Mouse (Mus musculus) retina, postnatal 1 day (tissue): ENCODE results near the gene Zfp202.

Source experiments
- DNase-seq: peaks from one replicate; pipeline ENCODE4 v3.0.0-alpha.2; 2012

Gene Zfp202

DNA sequence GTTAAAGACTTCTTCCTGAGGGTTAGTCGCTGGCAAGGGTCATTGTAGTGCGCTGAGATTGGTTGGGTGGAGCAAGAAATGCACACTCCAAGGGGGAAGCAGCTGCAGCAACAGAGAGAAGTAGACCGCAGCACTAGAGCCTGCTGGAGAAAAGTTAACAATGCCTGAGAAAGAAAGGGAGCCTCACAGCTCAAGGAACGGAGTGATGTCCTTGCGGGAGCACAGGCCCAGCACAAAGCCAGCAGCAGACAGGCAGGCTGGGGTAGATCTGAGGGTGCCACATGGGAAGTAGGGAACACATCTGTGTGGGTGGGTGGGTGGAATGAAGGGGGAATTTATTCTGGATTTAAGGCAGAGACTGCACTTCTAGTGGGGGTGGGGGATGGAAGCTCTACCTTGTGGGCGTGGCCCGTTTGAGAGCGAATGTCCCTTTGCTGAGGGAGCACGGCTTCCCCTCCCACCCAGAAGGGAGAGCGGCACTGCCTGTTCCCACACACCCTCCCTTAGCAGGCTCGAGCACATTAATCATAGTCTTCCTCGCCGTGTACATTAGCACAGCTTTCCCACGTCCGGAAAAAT is 49.2 kb downstream of the Zfp202 start:
- DNase-seq = peak; percentile 61

DNA sequence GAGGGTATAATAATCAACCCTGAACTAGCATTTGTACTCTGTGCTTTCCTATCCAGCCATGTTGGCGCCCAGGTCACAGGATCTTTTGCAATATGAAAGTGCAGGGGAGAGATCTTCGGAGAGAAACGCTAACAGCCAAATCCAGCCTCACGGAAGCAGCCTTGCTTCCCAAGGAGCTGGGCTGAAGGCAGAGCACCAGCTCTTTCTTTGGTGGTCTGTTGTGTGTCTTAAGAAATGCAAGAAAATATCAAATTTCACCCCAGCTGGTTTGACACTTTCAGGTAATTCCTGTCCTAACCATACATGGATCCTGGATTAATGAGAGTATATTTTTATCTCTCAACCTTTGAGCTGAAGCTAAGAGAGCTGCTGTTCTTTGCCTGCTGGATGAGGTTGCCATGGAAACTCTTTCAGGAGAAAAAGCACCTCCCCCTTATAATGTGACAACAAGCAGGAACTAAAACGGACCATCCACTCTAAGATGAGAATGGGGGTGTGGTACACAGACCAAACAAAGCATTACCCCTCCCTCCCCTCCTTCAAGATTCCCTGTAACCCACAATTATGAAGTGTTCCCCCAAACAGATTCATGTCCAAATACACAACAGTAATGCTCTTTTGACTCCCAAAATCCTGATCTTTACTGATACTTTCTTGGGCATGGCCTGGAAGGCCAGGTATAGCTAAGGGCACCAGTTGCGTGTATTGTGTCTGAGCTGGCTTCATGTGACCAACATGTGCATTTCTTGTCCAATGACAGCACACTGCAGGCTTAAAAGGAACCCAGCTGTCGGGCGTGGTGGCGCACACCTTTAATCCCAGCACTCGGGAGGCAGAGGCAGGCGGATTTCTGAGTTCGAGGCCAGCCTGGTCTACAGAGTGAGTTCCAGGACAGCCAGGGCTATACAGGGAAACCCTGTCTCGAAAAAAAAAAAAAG is 50.1 kb downstream of the Zfp202 start:
- DNase-seq = peak; percentile 58

DNA sequence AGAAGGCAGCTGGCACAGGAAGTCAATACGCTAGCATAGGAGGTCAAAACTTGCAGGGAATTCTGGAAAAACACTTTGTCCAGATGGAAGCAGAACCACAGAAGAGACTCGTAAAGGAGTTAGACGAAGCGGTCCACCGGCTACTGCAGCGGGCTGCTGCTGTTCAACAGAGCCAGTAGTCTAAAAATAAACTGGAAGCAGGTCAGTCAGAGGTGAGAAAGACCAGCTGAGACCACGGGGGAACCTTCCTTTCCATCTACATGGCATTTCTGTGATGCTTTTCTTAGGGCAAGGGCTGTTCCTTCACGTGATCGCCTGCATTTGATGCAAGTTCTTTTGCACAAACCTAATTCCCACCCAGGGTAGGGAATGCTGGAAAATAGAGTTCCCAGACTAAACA is 53.4 kb downstream of the Zfp202 start:
- peak; percentile 43 for DNase-seq

DNA sequence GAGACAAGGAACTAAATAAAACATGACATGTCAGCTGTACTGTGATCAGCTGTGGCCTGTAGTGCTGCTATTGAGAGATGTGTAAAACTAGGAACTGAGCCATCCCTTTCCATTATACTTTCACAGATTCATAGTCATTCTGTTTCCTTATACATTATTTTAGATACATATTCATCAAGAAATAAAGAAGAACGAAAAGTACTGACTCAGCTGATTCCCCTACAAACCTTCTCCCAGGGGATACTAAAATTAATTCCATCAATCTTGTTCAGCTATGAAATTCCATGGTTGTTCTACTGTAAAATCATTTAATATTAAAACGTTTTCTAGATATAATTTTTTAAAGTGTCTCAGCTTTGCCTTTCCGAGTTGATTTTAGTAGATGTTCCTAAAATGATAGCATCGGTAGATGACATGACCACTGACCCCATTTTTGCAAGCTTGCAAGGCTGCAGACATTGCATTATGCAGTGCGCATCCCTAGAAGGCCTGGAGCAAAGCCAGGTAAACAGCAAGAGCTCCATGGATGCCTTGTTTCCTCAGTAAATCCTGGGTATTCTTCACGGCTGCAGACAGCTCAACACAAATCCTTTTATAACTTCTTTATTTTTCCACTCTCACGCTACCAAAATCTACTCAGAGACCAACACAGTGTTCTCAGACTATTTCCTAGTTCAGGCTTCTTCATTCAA is 54.0 kb downstream of the Zfp202 start:
- DNase-seq = peak; percentile 13

DNA sequence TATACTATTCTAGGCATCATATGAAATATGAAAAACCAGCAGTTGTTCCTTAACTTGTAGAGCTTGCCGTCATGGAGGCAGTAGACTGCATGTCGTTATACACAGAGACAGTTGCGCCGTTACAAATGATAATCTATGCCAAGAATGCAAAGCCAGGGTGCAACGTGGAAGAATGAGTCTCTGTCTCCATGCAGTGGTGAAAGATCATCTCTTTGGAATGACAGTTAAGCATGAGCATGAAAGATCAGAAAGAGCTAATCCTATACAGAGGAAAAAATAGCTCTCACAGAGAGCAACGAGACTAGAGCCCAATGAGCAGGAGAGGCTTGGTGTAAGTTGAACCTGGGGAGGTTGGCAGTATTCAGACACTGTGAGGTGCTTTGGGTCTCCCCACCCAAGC is 54.6 kb downstream of the Zfp202 start:
- DNase-seq = no peak

DNA sequence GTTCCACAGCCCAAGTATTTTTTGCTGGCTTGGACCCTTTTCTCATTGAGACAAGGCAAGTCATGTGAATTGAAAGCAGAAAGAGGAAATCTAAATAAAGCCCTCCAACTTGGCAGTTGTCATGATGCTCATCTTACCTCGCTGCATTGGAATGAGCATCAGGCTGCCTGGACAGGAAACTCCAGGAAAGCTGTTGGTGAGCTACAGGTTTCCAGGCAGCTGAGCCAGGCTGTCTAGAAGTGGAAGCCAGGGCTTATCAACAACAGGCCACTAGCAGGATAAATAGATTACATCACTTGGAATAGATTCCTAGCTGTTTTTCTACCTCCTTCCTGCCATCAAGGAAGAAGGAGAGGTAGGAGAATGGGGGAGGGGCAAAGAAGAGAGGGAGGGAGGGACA is 57.0 kb downstream of the Zfp202 start:
- no peak for DNase-seq

DNA sequence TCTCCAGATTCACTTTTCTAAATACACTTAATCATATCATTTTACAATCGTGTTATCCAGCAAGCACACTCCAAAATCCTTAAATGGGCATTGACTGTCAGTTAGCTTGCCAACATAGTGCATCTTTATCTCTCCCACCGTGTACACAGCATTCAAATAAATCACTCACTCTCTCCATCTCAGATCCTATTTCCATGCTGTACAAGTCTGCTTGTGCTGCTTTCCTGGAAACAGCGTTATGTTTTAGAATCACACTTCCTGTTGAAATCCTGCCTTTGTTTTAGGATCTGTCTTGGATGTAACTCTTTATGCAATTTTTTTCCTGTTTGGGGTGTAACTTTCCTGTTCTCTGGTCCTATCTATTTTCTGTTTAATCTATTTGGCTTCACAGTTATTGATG is 60.3 kb downstream of the Zfp202 start:
- no peak for DNase-seq
